Mouse (Mus musculus) embryonic facial prominence, embryonic 15.5 days (tissue): Measurements from ENCODE around the gene Bcor. TPM values are rescaled to one million over a fixed set of nuclear protein-coding genes. Genes with fewer than 3 reads are reported as not detected.

Experiments used
- ATAC-seq: fragments of 200-750 bp; cut with Nextera tagmentation; 2 replicates; pipeline ENCODE4 v1.8.0; 2017; ENCODE audit warnings: low read depth, moderate TSS enrichment; ENCODE audit not compliant: insufficient number of reproducible peaks, low FRiP score, low TSS enrichment
- H3K27ac ChIP-seq: fragments of 300-500 bp; sonication (generic); replicated peaks from 2 replicates; pipeline ENCODE4 v1.5.1; 2015; ENCODE audit warnings: mild to moderate bottlenecking, inconsistent platforms
- H3K27me3 ChIP-seq: fragments of 300-500 bp; sonication (generic); 2 replicates; pipeline ENCODE4 v1.6.1; 2015; ENCODE audit warnings: inconsistent platforms
- H3K36me3 ChIP-seq: fragments of 300-500 bp; sonication (generic); 2 replicates; pipeline ENCODE4 v1.6.1; 2015; ENCODE audit warnings: mild to moderate bottlenecking, inconsistent platforms
- H3K4me1 ChIP-seq: fragments of 300-500 bp; sonication (generic); 2 replicates; pipeline ENCODE4 v1.6.1; 2015; ENCODE audit warnings: inconsistent platforms
- H3K4me2 ChIP-seq: fragments of 300-500 bp; sonication (generic); replicated peaks from 2 replicates; pipeline ENCODE4 v1.6.1; 2015; ENCODE audit warnings: mild to moderate bottlenecking, inconsistent platforms
- H3K4me3 ChIP-seq: fragments of 300-500 bp; sonication (generic); replicated peaks from 2 replicates; pipeline ENCODE4 v1.5.1; 2015; ENCODE audit warnings: mild to moderate bottlenecking, inconsistent platforms
- H3K9ac ChIP-seq: fragments of 300-500 bp; sonication (generic); 2 replicates; pipeline ENCODE4 v1.6.1; 2015; ENCODE audit warnings: inconsistent platforms
- H3K9me3 ChIP-seq: fragments of 300-500 bp; sonication (generic); replicated peaks from 2 replicates; pipeline ENCODE4 v1.6.1; 2016; ENCODE audit warnings: inconsistent platforms
- WGBS: fragments of 180-500 bp; shearing (Covaris S2); methylation state at CpG from one replicate; pipeline ENCODE4 v1.1.7; 2015; 5-methylcytosine and 5-hydroxymethylcytosine counted together
- polyA plus RNA-seq: library from polyadenylated mRNA; unstranded; fragments of >200 nt; fragmentation: Nextera tagmentation; extraction: Ambion mirVana; gene quantifications from 2 replicates; pipeline ENCODE4 v1.2.1, GENCODE M21; 2015

The Bcor gene
- polyA plus RNA-seq, 1 experiment from 2014 or later: 13.9 TPM

GRCm38 (mm10) chrX:12076763-12077600 lies 83.2 kb downstream of the Bcor start:
- 3% methylated on average over 57 of the region's 58 CpGs for WGBS
- H3K4me3 ChIP-seq: peak overlapping the region; percentile 58
- H3K4me1 ChIP-seq: peaks cover 25% of the 10 kb centered on the region
- H3K27me3 ChIP-seq: peaks cover 64% of the 10 kb centered on the region
- peak; percentile 30; the same call in 1 of the 2 replicates for ATAC-seq
- no peak overlapping the region for H3K27ac ChIP-seq
- H3K36me3 ChIP-seq: no peaks in the 10 kb centered on the region
- H3K4me2 ChIP-seq: peak overlapping the region; percentile 71
- peak overlapping the region; percentile 15; the same call in 1 of the 2 replicates for H3K9ac ChIP-seq
- H3K9me3 ChIP-seq: no peaks in the 10 kb centered on the region

GRCm38 (mm10) chrX:12072721-12073120 lies 87.4 kb downstream of the Bcor start:
- H3K27me3 ChIP-seq: peaks cover 59% of the 10 kb centered on the region
- no peak overlapping the region for H3K4me3 ChIP-seq
- H3K27ac ChIP-seq: no peak overlapping the region
- H3K36me3 ChIP-seq: no peaks in the 10 kb centered on the region
- no peaks in the 10 kb centered on the region for H3K9me3 ChIP-seq
- no peak overlapping the region for H3K4me2 ChIP-seq
- H3K9ac ChIP-seq: no peak overlapping the region
- ATAC-seq: no peak
- peaks cover 48% of the 10 kb centered on the region for H3K4me1 ChIP-seq
- WGBS: 36% methylated on average over 6 of the region's 6 CpGs

- Histone ChIP-seq H3K36me3 (no peaks in the 10 kb centered on the region), H3K4me2 (peak overlapping the region; percentile 21), H3K9me3 (no peaks in the 10 kb centered on the region), H3K27me3 (peaks cover 64% of the 10 kb centered on the region), H3K9ac (no peak overlapping the region), H3K27ac (0 out of 2 replicates have a peak overlapping the region, but pooled peaks have one; percentile 17), H3K4me3 (no peak overlapping the region), H3K4me1 (peaks cover 60% of the 10 kb centered on the region)
- ATAC-seq: peak; percentile 75
- 5% methylated on average over 26 of the region's 26 CpGs for WGBS
Observed at GRCm38 (mm10) chrX:12068978-12069724, 91.0 kb downstream of the Bcor start.

GRCm38 (mm10) chrX:12067851-12068510 lies 92.2 kb downstream of the Bcor start:
- Histone ChIP-seq H3K27ac (peak overlapping the region; percentile 28; the same call in 1 of the 2 replicates), H3K9ac (no peak overlapping the region), H3K4me3 (no peak overlapping the region), H3K27me3 (peaks cover 66% of the 10 kb centered on the region), H3K9me3 (no peaks in the 10 kb centered on the region), H3K4me1 (peaks cover 62% of the 10 kb centered on the region), H3K36me3 (no peaks in the 10 kb centered on the region), H3K4me2 (no peak overlapping the region; the same call in 1 of the 2 replicates)
- ATAC-seq: no peak
- WGBS: 12% methylated on average over 18 of the region's 18 CpGs

GRCm38 (mm10) chrX:12067031-12067430 lies 93.1 kb downstream of the Bcor start:
- no peak for ATAC-seq
- H3K4me2 ChIP-seq: no peak overlapping the region
- H3K36me3 ChIP-seq: no peaks in the 10 kb centered on the region
- 30% methylated on average over 6 of the region's 6 CpGs for WGBS
- peaks cover 65% of the 10 kb centered on the region for H3K4me1 ChIP-seq
- peaks cover 66% of the 10 kb centered on the region for H3K27me3 ChIP-seq
- no peak overlapping the region for H3K9ac ChIP-seq
- no peak overlapping the region for H3K4me3 ChIP-seq
- H3K27ac ChIP-seq: no peak overlapping the region
- no peaks in the 10 kb centered on the region for H3K9me3 ChIP-seq

- Histone ChIP-seq H3K9me3 (no peaks in the 10 kb centered on the region), H3K36me3 (no peaks in the 10 kb centered on the region), H3K9ac (no peak overlapping the region), H3K27me3 (peaks cover 56% of the 10 kb centered on the region), H3K4me1 (peaks cover 57% of the 10 kb centered on the region), H3K4me2 (no peak overlapping the region), H3K4me3 (no peak overlapping the region), H3K27ac (no peak overlapping the region)
- no peak for ATAC-seq
- WGBS: 36% methylated on average over 8 of the region's 9 CpGs
Observed at GRCm38 (mm10) chrX:12065782-12066181, 94.4 kb downstream of the Bcor start.

- no peak overlapping the region for H3K4me2 ChIP-seq
Observed at GRCm38 (mm10) chrX:12062932-12063260, 97.3 kb downstream of the Bcor start.

GRCm38 (mm10) chrX:12062121-12062931 lies 97.8 kb downstream of the Bcor start:
- H3K4me1 ChIP-seq: peaks cover 34% of the 10 kb centered on the region
- WGBS: 28% methylated on average over 24 of the region's 24 CpGs
- no peak overlapping the region for H3K9ac ChIP-seq
- no peak overlapping the region for H3K4me2 ChIP-seq
- ATAC-seq: no peak
- no peaks in the 10 kb centered on the region for H3K9me3 ChIP-seq
- H3K27ac ChIP-seq: no peak overlapping the region
- peaks cover 13% of the 10 kb centered on the region; the same call in 1 of the 2 replicates for H3K36me3 ChIP-seq
- H3K4me3 ChIP-seq: no peak overlapping the region
- H3K27me3 ChIP-seq: peaks cover 33% of the 10 kb centered on the region

More at GRCm38 (mm10) chrX:12062932-12063260, 97.3 kb downstream of the Bcor start:
- Histone ChIP-seq H3K4me1 (peaks cover 38% of the 10 kb centered on the region), H3K27me3 (peaks cover 37% of the 10 kb centered on the region), H3K36me3 (peaks cover 7% of the 10 kb centered on the region; the same call in 1 of the 2 replicates), H3K9ac (no peak overlapping the region), H3K27ac (no peak overlapping the region), H3K4me3 (no peak overlapping the region), H3K9me3 (no peaks in the 10 kb centered on the region)
- ATAC-seq: no peak
- 57% methylated on average over 6 of the region's 6 CpGs for WGBS

GRCm38 (mm10) chrX:12060848-12061247 lies 99.3 kb downstream of the Bcor start:
- Histone ChIP-seq H3K27ac (no peak overlapping the region), H3K9me3 (no peaks in the 10 kb centered on the region), H3K36me3 (peaks cover 13% of the 10 kb centered on the region; the same call in 1 of the 2 replicates), H3K4me3 (no peak overlapping the region), H3K4me2 (no peak overlapping the region), H3K9ac (no peak overlapping the region), H3K27me3 (peaks cover 23% of the 10 kb centered on the region), H3K4me1 (peaks cover 22% of the 10 kb centered on the region)
- 72% methylated on average over 3 of the region's 3 CpGs for WGBS
- no peak for ATAC-seq

- Histone ChIP-seq H3K9me3 (no peaks in the 10 kb centered on the region), H3K27ac (no peak overlapping the region), H3K27me3 (peaks cover 1% of the 10 kb centered on the region; the same call in 1 of the 2 replicates), H3K36me3 (peaks cover 13% of the 10 kb centered on the region; the same call in 1 of the 2 replicates), H3K9ac (no peak overlapping the region), H3K4me3 (no peak overlapping the region), H3K4me1 (peaks cover 6% of the 10 kb centered on the region; the same call in 1 of the 2 replicates), H3K4me2 (no peak overlapping the region)
- no peak for ATAC-seq
- 93% methylated on average over 11 of the region's 11 CpGs for WGBS
Observed at GRCm38 (mm10) chrX:12057210-12057609, 102.9 kb downstream of the Bcor start.
